Mouse (Mus musculus): ENCODE measurements at regions not wholly inside any gene's neighbourhood (a gene's known extent, or its start where the extent isn't known, plus 50 kb on each side); places are given as distances from the start of the nearest gene placed in this dataset.

DNA sequence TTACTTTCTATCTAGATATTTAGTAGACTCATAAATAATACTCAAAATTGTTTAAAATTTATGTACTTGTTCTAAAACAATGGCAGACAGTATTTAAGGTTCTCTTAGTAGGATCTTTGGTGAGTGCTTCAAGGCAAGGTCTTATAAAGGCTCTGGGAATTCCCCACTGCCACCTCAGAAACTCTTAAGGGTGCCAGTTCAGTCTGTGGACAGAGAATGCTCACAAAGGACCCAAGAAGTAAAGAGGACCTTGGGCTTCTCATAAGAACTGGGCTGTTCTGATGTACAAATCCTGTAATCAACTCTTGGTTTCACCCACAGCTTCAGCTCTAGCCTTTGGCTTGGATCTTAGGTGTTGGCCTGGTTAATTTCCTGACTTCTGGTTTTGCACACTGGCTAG lies 358.8 kb upstream of the Zeb2 start:
- no peaks in the 10 kb centered on the region for H3K9me3 ChIP-seq (ENCODE audit: control insufficient read depth, low read length)
- no peak overlapping the region for H3K9ac ChIP-seq (replicated peaks; ENCODE audit: low read depth, low read length)
- H3K27ac ChIP-seq (ENCODE audit: low read length), result no peak overlapping the region
- no peaks in the 10 kb centered on the region for H3K4me1 ChIP-seq (replicated peaks; ENCODE audit: control insufficient read depth, insufficient read depth, low read length)
- H3K36me3 ChIP-seq (ENCODE audit: control insufficient read depth, insufficient read depth), result no peaks in the 10 kb centered on the region
- no peak for ATAC-seq
- no peak overlapping the region for H3K4me2 ChIP-seq (ENCODE audit: low read length)
- no peak overlapping the region for H3K4me3 ChIP-seq (replicated peaks; ENCODE audit: low read length)
- no peaks in the 10 kb centered on the region for H3K27me3 ChIP-seq (replicated peaks; ENCODE audit: control insufficient read depth, insufficient read depth, low read length)

DNA sequence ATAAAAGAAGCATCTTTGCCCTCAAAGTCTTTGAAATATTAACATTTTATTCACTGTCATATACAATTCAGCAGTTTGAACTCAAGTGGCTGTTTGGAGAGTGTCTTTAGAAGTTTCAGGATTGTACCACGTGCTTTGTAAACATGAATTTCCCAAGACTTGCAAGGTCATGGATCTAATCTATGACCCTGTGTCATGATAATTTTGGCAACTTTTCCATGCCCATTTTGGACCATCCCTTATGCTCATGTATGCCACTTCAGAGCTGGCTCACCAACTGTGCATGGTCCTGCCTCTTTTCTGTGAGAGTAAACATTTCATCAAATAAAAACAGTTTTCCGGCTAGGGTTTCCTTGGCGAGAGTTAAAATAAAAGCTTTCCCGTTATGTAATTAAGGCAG lies 347.1 kb upstream of the Zeb2 start:
- Histone ChIP-seq H3K4me3 (replicated peaks; ENCODE audit: low read length) (no peak overlapping the region), H3K4me2 (ENCODE audit: low read length) (no peak overlapping the region), H3K27me3 (replicated peaks; ENCODE audit: control insufficient read depth, insufficient read depth, low read length) (no peaks in the 10 kb centered on the region), H3K9ac (replicated peaks; ENCODE audit: low read depth, low read length) (no peak overlapping the region), H3K36me3 (ENCODE audit: control insufficient read depth, insufficient read depth) (no peaks in the 10 kb centered on the region), H3K4me1 (replicated peaks; ENCODE audit: control insufficient read depth, insufficient read depth, low read length) (no peaks in the 10 kb centered on the region), H3K9me3 (ENCODE audit: control insufficient read depth, low read length) (no peaks in the 10 kb centered on the region; the same call in 1 of the 2 replicates), H3K27ac (ENCODE audit: low read length) (no peak overlapping the region)
- WGBS, result 70% methylated on average over 4 of the region's 4 CpGs
- ATAC-seq, result no peak

DNA sequence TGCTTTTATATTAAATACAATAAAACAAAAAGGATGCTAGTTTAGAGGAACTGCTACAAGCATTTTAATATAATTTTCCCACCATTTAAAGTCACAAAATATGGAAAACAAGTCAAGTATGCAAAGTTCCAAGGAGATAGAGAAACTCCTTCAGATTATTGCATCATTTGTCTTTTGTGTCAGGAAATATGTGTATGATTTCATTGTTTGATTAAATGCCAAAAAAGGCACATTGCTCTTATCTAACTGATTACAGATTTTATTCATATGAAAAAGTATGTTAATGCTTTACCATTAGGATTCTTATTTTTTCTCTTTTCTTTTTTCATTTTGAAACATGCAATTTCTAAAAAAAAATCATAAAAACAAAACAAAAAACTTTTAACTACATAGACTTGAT lies 342.2 kb upstream of the Zeb2 start:
- H3K4me2 ChIP-seq (ENCODE audit: low read length), result no peak overlapping the region
- no peaks in the 10 kb centered on the region for H3K36me3 ChIP-seq (ENCODE audit: control insufficient read depth, insufficient read depth)
- H3K9ac ChIP-seq (replicated peaks; ENCODE audit: low read depth, low read length), result no peak overlapping the region
- no peak for ATAC-seq
- H3K4me3 ChIP-seq (replicated peaks; ENCODE audit: low read length), result no peak overlapping the region
- no peak overlapping the region for H3K27ac ChIP-seq (ENCODE audit: low read length)
- no peaks in the 10 kb centered on the region for H3K4me1 ChIP-seq (replicated peaks; ENCODE audit: control insufficient read depth, insufficient read depth, low read length)
- no peaks in the 10 kb centered on the region for H3K27me3 ChIP-seq (replicated peaks; ENCODE audit: control insufficient read depth, insufficient read depth, low read length)
- H3K9me3 ChIP-seq (ENCODE audit: control insufficient read depth, low read length), result no peaks in the 10 kb centered on the region

DNA sequence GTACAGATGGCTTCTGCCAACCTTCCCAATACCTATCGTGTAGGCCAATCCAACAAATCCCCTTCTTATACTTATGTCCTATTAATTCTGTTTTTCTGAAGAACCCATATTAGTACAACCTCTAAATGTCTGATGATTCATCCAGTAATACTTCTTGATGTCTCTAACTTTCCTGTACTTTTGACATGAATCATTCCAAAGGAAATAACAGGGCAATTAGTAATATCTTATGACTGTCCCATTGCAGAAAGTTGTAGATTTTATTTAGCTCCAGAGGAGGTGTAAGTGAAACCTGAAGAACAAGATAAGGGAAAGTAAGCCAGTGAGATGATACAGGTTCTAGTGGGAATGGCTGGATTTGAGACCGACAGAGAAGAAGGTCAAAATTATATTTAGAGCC lies 337.6 kb upstream of the Zeb2 start:
- WGBS, result 93% methylated on average over 2 of the region's 2 CpGs
- Histone ChIP-seq H3K9ac (replicated peaks; ENCODE audit: low read depth, low read length) (no peak overlapping the region), H3K9me3 (ENCODE audit: control insufficient read depth, low read length) (no peaks in the 10 kb centered on the region), H3K36me3 (ENCODE audit: control insufficient read depth, insufficient read depth) (no peaks in the 10 kb centered on the region), H3K4me3 (replicated peaks; ENCODE audit: low read length) (no peak overlapping the region), H3K27ac (ENCODE audit: low read length) (no peak overlapping the region), H3K4me1 (replicated peaks; ENCODE audit: control insufficient read depth, insufficient read depth, low read length) (no peaks in the 10 kb centered on the region), H3K27me3 (replicated peaks; ENCODE audit: control insufficient read depth, insufficient read depth, low read length) (no peaks in the 10 kb centered on the region), H3K4me2 (ENCODE audit: low read length) (no peak overlapping the region)
- no peak for ATAC-seq

DNA sequence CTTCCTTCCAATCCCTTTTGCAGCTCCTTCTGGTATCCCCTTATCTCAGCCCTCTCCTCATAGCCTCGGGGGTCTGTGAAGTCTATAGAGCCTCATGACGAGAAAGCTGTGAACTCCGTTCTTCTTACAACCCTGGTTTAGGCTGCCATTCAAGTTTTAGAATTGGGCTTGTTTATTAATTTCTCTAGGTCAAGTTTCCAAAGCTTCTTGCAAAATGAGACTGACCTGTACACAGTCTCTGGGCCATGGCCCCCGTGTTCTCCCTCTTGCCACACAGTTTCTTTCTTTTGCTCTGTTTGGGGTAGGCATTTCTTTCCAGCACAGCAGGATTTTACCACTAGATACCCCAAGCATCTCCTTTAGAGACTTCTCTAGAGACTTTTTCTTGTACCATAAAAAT lies 322.0 kb upstream of the Zeb2 start:
- H3K27ac ChIP-seq (ENCODE audit: low read length), result no peak overlapping the region
- no peak overlapping the region for H3K4me2 ChIP-seq (ENCODE audit: low read length)
- H3K36me3 ChIP-seq (ENCODE audit: control insufficient read depth, insufficient read depth), result no peaks in the 10 kb centered on the region
- no peaks in the 10 kb centered on the region for H3K27me3 ChIP-seq (replicated peaks; ENCODE audit: control insufficient read depth, insufficient read depth, low read length)
- WGBS, result 44% methylated on average over 4 of the region's 4 CpGs
- no peaks in the 10 kb centered on the region for H3K9me3 ChIP-seq (ENCODE audit: control insufficient read depth, low read length)
- no peak overlapping the region for H3K9ac ChIP-seq (replicated peaks; ENCODE audit: low read depth, low read length)
- no peak for ATAC-seq
- no peak overlapping the region for H3K4me3 ChIP-seq (replicated peaks; ENCODE audit: low read length)
- peaks cover 12% of the 10 kb centered on the region for H3K4me1 ChIP-seq (replicated peaks; ENCODE audit: control insufficient read depth, insufficient read depth, low read length)

DNA sequence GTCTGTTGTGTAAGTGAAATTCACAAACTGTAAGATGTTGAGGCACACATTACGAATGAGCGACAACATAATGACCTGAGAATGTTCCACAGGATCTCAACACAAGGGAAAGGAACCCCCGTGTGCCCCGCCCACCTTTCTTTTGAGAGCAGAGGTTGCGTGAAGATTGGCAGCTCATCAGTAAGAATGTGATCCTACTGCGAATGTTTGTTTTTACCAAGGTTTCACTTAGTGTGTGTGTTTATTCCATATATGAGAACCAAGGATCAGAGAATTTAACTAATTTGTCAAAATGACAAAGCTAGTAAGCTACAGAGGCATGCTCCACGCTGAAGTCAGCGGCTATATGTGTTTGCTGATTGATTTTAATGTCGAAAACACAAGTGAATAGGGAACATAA lies 321.5 kb upstream of the Zeb2 start:
- peaks cover 12% of the 10 kb centered on the region for H3K4me1 ChIP-seq (replicated peaks; ENCODE audit: control insufficient read depth, insufficient read depth, low read length)

DNA sequence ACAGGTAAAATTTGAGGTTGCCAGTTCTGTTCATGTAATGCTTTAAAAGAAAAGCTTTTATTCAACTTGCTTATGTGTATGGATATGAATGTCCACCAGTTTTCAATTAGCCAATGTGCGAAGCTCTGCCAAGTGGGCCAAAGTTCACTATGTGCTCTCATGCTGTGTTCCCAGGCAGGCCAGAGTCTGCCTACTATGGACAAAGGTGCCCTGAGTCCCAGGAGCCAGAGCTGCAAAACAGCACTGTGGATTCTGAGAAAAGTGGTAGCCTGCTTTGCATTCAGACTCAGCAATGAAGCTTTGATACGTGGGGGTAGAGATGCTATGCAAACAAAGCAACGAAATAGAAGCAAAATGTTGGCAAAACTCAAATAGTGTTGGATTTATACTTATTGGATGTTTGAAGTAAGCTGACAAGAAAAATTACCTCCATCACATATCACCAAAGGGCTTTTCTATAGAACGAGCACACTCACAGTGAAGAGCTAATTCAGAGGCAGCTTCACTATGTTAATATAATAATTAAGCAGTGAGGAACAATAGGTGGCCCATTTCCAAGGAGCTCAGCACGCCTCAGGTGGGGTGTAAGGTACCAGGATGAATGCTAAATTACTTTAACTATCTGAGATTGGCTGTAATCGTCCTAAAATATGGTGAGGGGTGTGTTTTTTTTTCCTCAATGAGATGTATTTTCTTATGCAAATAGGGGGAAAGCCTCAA lies 318.2 kb upstream of the Zeb2 start:
- ATAC-seq, result peak; percentile 79

More for the DNA sequence above, 321.5 kb upstream of the Zeb2 start:
- no peaks in the 10 kb centered on the region for H3K27me3 ChIP-seq (replicated peaks; ENCODE audit: control insufficient read depth, insufficient read depth, low read length)
- no peak overlapping the region for H3K9ac ChIP-seq (replicated peaks; ENCODE audit: low read depth, low read length)
- H3K9me3 ChIP-seq (ENCODE audit: control insufficient read depth, low read length), result no peaks in the 10 kb centered on the region
- no peaks in the 10 kb centered on the region for H3K36me3 ChIP-seq (ENCODE audit: control insufficient read depth, insufficient read depth)
- no peak overlapping the region for H3K27ac ChIP-seq (ENCODE audit: low read length)
- H3K4me3 ChIP-seq (replicated peaks; ENCODE audit: low read length), result no peak overlapping the region
- H3K4me2 ChIP-seq (ENCODE audit: low read length), result no peak overlapping the region
- no peak for ATAC-seq
- WGBS, result 69% methylated on average over 9 of the region's 9 CpGs

DNA sequence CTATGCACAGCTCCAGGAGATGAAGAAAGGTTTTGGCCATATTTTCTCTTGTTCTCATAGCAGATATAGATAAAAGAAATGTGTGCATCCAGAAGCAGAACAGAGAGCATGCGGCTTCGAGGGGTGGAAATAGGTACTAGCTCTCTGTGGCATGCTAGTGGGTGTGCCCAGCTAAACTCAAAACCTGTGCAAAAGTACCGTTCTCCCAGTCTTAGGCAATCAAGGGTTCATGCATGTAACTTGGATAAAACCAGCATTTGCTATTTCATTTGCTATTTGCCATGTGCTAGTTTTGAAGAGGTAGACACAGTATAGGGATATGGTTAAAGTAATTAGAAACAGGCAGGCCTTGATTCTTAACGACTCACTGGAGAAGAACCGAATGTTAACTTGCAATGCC lies 317.6 kb upstream of the Zeb2 start:
- Histone ChIP-seq H3K36me3 (ENCODE audit: control insufficient read depth, insufficient read depth) (no peaks in the 10 kb centered on the region), H3K4me1 (replicated peaks; ENCODE audit: control insufficient read depth, insufficient read depth, low read length) (peaks cover 12% of the 10 kb centered on the region), H3K27ac (ENCODE audit: low read length) (no peak overlapping the region), H3K9ac (replicated peaks; ENCODE audit: low read depth, low read length) (no peak overlapping the region), H3K4me3 (replicated peaks; ENCODE audit: low read length) (no peak overlapping the region), H3K9me3 (ENCODE audit: control insufficient read depth, low read length) (no peaks in the 10 kb centered on the region), H3K27me3 (replicated peaks; ENCODE audit: control insufficient read depth, insufficient read depth, low read length) (no peaks in the 10 kb centered on the region), H3K4me2 (ENCODE audit: low read length) (no peak overlapping the region)
- ATAC-seq, result no peak
- 66% methylated on average over 5 of the region's 5 CpGs for WGBS

More for the DNA sequence above, 318.2 kb upstream of the Zeb2 start:
- WGBS, result 10% methylated on average over 6 of the region's 6 CpGs
- H3K9me3 ChIP-seq (ENCODE audit: control insufficient read depth, low read length), result no peaks in the 10 kb centered on the region
- H3K27me3 ChIP-seq (replicated peaks; ENCODE audit: control insufficient read depth, insufficient read depth, low read length), result no peaks in the 10 kb centered on the region
- no peak overlapping the region for H3K27ac ChIP-seq (ENCODE audit: low read length)
- peaks cover 12% of the 10 kb centered on the region for H3K4me1 ChIP-seq (replicated peaks; ENCODE audit: control insufficient read depth, insufficient read depth, low read length)
- no peak overlapping the region for H3K4me2 ChIP-seq (ENCODE audit: low read length)
- H3K9ac ChIP-seq (replicated peaks; ENCODE audit: low read depth, low read length), result no peak overlapping the region
- no peaks in the 10 kb centered on the region for H3K36me3 ChIP-seq (ENCODE audit: control insufficient read depth, insufficient read depth)
- H3K4me3 ChIP-seq (replicated peaks; ENCODE audit: low read length), result no peak overlapping the region

DNA sequence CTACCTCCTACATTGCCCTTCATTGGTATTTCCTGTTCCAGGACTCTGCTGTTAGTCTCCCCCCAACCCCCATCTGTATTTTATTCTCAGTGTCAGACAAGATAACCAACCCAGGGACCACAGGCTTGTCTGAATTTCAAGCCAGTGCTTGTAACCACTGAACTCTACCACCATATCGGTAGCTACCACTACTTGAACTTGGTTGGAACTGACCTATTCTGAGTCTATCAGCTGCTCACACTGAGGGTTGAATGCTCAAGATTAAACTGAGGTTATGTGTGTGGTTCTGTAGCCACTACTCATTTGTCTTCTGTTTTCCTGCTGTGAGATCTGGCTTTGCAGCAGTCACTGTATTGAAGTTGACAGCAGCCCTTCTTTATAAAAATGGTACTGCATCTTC lies 317.0 kb upstream of the Zeb2 start:
- H3K27ac ChIP-seq (ENCODE audit: low read length), result no peak overlapping the region
- H3K9me3 ChIP-seq (ENCODE audit: control insufficient read depth, low read length), result no peaks in the 10 kb centered on the region
- ATAC-seq, result no peak
- no peaks in the 10 kb centered on the region for H3K36me3 ChIP-seq (ENCODE audit: control insufficient read depth, insufficient read depth)
- no peak overlapping the region for H3K9ac ChIP-seq (replicated peaks; ENCODE audit: low read depth, low read length)
- peaks cover 12% of the 10 kb centered on the region for H3K4me1 ChIP-seq (replicated peaks; ENCODE audit: control insufficient read depth, insufficient read depth, low read length)
- no peak overlapping the region for H3K4me3 ChIP-seq (replicated peaks; ENCODE audit: low read length)
- WGBS, result 94% methylated on average over 1 of the region's 1 CpGs
- no peak overlapping the region for H3K4me2 ChIP-seq (ENCODE audit: low read length)
- no peaks in the 10 kb centered on the region for H3K27me3 ChIP-seq (replicated peaks; ENCODE audit: control insufficient read depth, insufficient read depth, low read length)

DNA sequence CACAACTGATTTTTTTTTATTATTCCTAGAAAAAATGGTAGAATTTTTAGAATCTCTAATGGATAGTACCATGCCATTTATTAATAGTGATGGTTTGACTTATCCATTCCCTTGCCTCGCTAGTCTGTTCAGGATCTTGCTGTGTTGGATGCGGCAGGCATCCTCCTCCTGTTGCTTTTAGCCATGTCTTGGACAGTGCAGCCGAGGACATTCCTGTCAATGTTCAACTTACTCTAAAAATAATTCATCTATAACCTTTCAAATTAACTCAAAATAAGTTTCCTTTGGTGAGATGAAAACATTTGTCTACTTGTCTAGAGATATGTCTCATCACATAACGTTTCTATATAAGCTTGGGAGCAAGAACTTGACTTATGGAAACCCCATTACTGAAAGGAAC lies 314.2 kb upstream of the Zeb2 start:
- no peaks in the 10 kb centered on the region for H3K27me3 ChIP-seq (replicated peaks; ENCODE audit: control insufficient read depth, insufficient read depth, low read length)
- 89% methylated on average over 4 of the region's 4 CpGs for WGBS

More for the DNA sequence above, 314.2 kb upstream of the Zeb2 start:
- Histone ChIP-seq H3K27ac (ENCODE audit: low read length) (no peak overlapping the region), H3K4me1 (replicated peaks; ENCODE audit: control insufficient read depth, insufficient read depth, low read length) (peaks cover 12% of the 10 kb centered on the region), H3K4me2 (ENCODE audit: low read length) (no peak overlapping the region), H3K9ac (replicated peaks; ENCODE audit: low read depth, low read length) (no peak overlapping the region), H3K36me3 (ENCODE audit: control insufficient read depth, insufficient read depth) (no peaks in the 10 kb centered on the region), H3K9me3 (ENCODE audit: control insufficient read depth, low read length) (no peaks in the 10 kb centered on the region), H3K4me3 (replicated peaks; ENCODE audit: low read length) (no peak overlapping the region)
- no peak for ATAC-seq
